Mouse (Mus musculus) embryo, embryonic 11 days (tissue): ENCODE measurements around the gene Coro1a.
"Not testable (repeated sequence)": the region's sequence is repeated elsewhere in the genome, so short reads cannot be mapped to it uniquely, and the experiment has no call there.

Source experiments
- DNase-seq: peaks from one replicate; pipeline ENCODE4 v3.0.0-alpha.2; 2015

The Coro1a gene

GRCm38 (mm10) chr7:126707442-126708174 lies at the start of gene Coro1a:
Gene Coro1a (minus strand): TSS chr7:126707787.
- no peak for DNase-seq

GRCm38 (mm10) chr7:126754866-126755265 lies 47.3 kb upstream of the Coro1a start:
- peak; percentile 87 for DNase-seq

- DNase-seq = no peak
Observed at GRCm38 (mm10) chr7:126749582-126750343, 42.2 kb upstream of the Coro1a start.

GRCm38 (mm10) chr7:126748824-126749223 lies 41.2 kb upstream of the Coro1a start:
- no peak for DNase-seq

GRCm38 (mm10) chr7:126746798-126747197 lies 39.2 kb upstream of the Coro1a start:
- DNase-seq = no peak

- no peak for DNase-seq
Observed at GRCm38 (mm10) chr7:126746066-126746465, 38.5 kb upstream of the Coro1a start.

- DNase-seq = no peak
Observed at GRCm38 (mm10) chr7:126741964-126742482, 34.4 kb upstream of the Coro1a start.

GRCm38 (mm10) chr7:126741452-126741851 lies 33.9 kb upstream of the Coro1a start:
- no peak for DNase-seq

- no peak for DNase-seq
Observed at GRCm38 (mm10) chr7:126740977-126741376, 33.4 kb upstream of the Coro1a start.

GRCm38 (mm10) chr7:126740132-126740735 lies 32.6 kb upstream of the Coro1a start:
- no peak for DNase-seq

- DNase-seq = no peak
Observed at GRCm38 (mm10) chr7:126739551-126739950, 32.0 kb upstream of the Coro1a start.

GRCm38 (mm10) chr7:126736122-126736521 lies 28.5 kb upstream of the Coro1a start:
- no peak for DNase-seq

- DNase-seq = not testable (repeated sequence)
Observed at GRCm38 (mm10) chr7:126730256-126730789, 22.7 kb upstream of the Coro1a start.

- no peak for DNase-seq
Observed at GRCm38 (mm10) chr7:126725667-126726066, 18.1 kb upstream of the Coro1a start.

GRCm38 (mm10) chr7:126725077-126725476 lies 17.5 kb upstream of the Coro1a start:
- no peak for DNase-seq

GRCm38 (mm10) chr7:126721635-126722034 lies 14.0 kb upstream of the Coro1a start:
- DNase-seq = no peak

GRCm38 (mm10) chr7:126718787-126719337 lies 11.3 kb upstream of the Coro1a start:
- DNase-seq = no peak

GRCm38 (mm10) chr7:126717566-126717965 lies 10.0 kb upstream of the Coro1a start:
- no peak for DNase-seq

GRCm38 (mm10) chr7:126715679-126716078 lies 8.1 kb upstream of the Coro1a start:
- DNase-seq = no peak

- no peak for DNase-seq
Observed at GRCm38 (mm10) chr7:126711910-126712309, 4.3 kb upstream of the Coro1a start.

- DNase-seq = no peak
Observed at GRCm38 (mm10) chr7:126710266-126710665, 2.7 kb upstream of the Coro1a start.

GRCm38 (mm10) chr7:126708175-126708952 lies 777 bp upstream of the Coro1a start:
- no peak for DNase-seq
